Mouse (Mus musculus): ENCODE data around the gene Slc17a8.

- no peak for TF ChIP-seq HCFC1 (IDR thresholded peaks at IDR 0.05; ENCODE audit: borderline replicate concordance, insufficient read depth, low read length)
- no peak for TF ChIP-seq ZNF384 (IDR thresholded peaks at IDR 0.05; ENCODE audit: low read depth, low read length)
- TF ChIP-seq MAFK (IDR thresholded peaks at IDR 0.05; ENCODE audit: insufficient read depth, low read depth, low read length): no peak
- no peak for TF ChIP-seq CHD2 (IDR thresholded peaks at IDR 0.05; ENCODE audit: low read depth, low read length)
Observed at GRCm38 (mm10) chr10:89584709-89585108, 36.3 kb downstream of the Slc17a8 start.
